Mouse (Mus musculus): ENCODE results near the gene Vill.

Gene Vill

DNA sequence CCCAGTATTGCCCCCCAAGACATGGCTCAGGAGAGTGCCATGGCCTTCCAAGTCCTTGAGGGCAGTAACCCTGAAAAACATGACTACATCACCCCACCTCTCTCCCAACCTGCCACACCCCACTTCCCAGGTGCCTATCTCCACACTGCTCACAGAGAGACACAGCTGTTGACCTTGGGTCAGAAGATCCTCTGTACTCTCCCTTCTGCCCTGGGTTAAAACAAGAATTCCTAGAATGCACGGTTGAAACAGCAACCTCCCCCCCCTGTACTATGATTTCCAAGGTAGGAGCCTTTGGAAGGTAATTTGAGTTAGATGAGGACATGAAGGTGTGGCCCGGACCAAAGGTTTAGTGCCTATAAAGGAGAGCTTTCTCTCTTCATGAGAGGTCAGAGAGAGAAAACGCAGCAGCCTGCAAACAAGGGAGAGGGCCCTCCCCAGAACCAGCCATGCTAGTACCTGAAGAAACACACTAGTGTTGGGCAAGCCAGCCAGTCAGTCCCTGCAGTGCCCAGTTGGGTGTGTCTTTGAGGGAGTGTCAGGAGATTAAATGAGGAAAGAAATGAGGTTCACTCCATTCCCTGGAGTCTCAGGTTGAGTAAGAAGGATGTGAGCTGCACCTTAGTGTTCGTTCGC is 27.6 kb downstream of the Vill start:
- in situ Hi-C loops (cut with MboI, MseI): no loop called here

GRCm38 (mm10) chr9:119082039-119082438 is 29.5 kb downstream of the Vill start:
- in situ Hi-C loops (cut with MboI, MseI): no loop called here

DNA sequence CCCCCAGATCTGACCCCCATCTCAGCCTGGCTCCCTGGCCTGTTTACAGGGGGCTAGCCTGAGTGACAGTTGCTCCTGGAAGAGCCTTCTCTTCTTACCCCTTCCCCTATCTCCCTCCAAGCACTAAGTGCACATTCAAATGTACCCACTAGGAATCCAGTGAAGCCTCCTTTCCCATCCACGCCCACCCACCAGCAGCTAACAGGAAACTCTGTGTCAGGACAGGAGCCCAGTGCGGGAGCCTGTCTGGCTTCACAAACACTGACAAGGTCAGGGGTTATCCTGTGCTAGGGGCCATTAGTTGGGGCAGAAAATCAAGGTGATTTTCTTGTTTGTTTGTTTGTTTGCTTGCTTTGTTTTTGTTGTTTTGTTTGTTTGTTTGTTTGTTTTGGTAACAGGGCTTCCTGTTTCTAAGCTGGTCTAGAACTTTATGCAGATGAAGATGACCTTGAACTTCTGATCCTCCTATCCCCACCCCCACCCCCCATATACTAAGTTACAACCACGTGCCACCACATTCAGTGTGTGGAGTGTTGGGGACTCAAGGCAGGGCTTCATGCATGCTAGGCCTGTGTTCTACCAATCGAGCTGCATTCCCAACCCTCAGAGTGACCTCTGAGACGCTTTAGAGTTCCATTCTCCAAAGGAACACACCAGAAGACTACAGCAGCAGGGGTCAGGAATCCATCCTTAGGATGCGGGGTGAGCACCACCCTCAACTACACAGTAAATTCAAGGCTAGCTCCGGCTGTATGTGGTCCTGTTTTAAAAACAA is 30.3 kb downstream of the Vill start:
- in situ Hi-C loops (cut with MboI, MseI): no loop called here

GRCm38 (mm10) chr9:119083966-119084365 is 31.4 kb downstream of the Vill start:
- in situ Hi-C loops (cut with MboI, MseI): no loop called here

GRCm38 (mm10) chr9:119086451-119086850 is 33.9 kb downstream of the Vill start:
- in situ Hi-C loops (cut with MboI, MseI): no loop called here

DNA sequence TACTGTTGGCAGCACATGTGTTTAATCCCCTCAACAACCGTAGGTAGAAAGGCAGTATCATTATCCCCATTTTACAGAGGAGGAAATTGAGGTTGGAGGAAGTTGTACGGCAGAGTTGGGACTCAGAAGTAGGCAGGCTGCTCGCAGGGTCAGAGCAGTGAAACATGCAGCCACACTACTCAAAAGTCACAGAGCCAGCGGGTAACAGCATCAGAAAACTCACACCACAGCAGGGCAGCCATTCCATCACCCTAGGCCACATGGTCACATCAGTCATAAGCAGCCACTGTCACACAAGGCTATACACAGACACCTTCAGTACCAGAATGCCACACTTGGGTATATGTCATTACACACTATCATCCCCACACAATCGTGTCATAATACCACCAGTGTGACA is 34.7 kb downstream of the Vill start:
- in situ Hi-C loops (cut with MboI, MseI): no loop called here

DNA sequence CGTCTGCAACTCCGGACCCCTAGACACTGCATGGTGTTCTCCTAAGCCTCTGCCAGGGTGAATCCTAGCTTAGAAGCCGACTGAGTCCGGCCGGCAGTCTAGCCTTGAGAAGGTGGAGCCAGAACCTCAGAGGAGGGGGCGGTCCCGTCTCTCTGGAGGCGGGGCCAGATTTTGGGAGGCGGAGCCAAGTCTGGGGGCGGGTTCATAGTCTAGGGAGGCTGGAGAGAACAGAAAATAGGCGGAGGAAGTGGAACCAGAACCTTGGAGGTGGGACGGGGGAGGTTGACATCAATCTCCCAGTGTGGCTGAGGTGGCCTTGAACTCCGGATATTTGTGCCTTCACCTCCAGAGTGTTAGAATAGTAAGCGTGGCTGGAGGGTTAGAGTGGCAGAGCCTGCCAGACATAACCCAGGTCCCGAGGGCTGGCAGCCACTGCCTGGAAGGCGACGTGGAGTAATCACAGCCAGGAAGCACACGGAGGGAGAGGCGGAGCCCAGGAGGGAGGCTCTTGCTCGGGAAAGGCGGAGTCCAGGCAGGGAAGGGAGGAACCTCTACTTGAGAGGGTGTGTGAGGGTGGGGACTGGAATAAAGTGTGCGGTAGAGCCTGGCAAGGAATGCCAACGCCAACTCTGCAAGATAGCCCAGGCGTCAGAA is 35.7 kb downstream of the Vill start:
- in situ Hi-C loops (cut with MboI, MseI): no loop called here

DNA sequence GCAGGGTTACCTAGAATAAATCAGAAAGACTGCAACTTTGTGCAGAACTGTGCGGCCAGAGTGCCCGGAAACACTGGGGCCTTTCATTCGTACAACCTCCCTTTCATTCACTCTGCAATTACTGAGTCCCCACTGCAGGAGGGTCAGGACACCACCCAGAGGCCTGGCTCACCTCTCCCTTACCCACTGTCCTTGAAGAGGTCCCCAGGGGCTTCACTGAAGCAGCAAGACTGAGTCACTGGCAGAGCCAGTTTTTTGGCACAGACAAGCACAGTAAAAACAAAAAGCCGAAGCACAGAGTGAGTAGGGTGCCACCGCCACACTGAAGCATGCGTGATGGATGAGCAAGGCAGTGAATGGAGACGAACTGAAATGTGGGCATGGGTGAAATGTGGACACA is 36.9 kb downstream of the Vill start:
- in situ Hi-C loops (cut with MboI, MseI): no loop called here

- in situ Hi-C loops (cut with MboI, MseI): no loop called here
Observed at GRCm38 (mm10) chr9:119090462-119090861, 37.9 kb downstream of the Vill start.

DNA sequence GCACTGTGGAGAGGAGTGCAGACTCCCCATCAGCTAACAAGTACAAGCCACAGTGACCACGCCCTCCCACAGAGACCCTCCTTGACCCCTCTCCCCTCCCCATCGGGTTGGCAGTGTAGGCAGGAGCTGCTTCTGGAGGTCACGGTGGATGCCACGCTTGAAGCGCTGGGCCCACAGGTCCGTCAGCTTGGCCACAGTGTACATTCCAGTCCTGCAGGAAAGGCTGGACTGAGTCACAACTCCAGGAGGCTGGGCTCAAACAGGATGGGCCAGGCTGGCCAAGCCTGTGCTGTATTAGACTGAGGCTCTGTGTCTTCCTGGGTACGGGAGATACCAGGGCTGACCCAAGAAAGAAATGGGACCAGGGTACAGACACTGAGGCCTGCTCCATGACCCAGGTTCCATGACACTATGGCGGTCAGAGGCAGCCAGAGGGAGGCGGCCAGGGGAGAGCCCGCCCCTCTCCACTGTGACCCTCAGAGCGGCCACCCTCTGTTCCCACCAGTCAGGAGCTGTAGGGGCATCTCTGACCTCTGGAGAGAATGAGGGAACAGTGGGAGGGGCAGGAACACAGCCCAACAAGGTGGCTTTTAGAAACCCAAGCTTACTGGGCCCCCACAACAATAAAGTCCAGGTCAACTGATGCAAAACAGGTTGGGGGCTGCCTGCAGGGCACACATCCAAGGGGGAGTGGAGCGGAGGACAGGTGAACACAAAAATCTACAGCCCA is 39.2 kb downstream of the Vill start:
- in situ Hi-C loops (cut with MboI, MseI): no loop called here

GRCm38 (mm10) chr9:119092473-119093418 is 40.2 kb downstream of the Vill start:
- in situ Hi-C loops (cut with MboI, MseI): no loop called here

DNA sequence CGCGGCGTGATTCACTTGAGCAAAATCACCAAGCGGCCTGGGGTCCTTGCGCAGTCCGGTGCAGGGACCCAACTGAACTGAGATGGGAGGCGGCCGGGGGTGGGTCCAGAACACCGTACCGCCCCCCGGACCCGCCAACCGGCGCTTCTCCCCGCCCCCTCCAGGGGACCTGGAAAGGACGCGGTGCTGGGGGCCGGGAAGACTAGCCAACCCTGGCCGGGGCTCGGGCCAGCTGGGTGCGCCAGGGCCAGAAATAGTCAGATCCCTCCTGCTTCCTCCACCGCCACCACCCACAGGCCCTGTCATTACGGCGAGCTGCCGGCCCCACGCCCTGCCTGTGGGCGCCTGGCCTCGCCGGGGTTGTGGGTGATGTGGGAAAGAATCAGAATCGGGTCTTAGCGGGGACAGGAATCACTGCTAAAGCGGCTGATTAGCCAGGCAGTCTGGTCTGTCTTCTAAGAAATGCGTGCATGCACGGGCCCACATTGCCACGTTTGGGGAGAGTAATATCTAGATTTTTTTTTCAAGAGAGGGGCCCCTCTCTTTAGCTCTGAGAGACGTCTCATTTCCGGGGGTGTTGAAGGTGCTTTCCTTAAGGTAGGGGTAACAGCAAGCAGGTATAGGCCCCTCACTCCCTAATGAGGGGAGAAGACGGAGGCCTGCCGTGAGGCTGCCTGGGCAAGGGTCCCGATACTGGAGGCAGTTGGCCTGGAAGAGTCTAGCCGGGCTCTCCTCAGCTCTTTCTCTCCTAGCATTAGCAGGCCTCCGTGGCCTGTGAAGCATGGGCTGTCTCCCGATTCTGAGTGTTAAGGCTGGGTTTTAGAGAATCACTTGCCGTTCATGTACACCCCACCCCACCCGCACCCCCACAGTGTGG is 41.1 kb downstream of the Vill start, which contains the start of gene Plcd1:
Gene Plcd1 (minus strand): TSS at position 84 of the 877 bp plus-strand sequence.
- in situ Hi-C loops (cut with MboI, MseI): no loop called here

GRCm38 (mm10) chr9:119094462-119095109 is 42.0 kb downstream of the Vill start:
- in situ Hi-C loops (cut with MboI, MseI): no loop called here

- in situ Hi-C loops (cut with MboI, MseI): loop anchor here in 1 of 2 experiments (5.0 kb wide), 1 partner anchor 247 kb away; no protein-coding TSS in a partner anchor
Observed at GRCm38 (mm10) chr9:119100177-119100898, 47.8 kb downstream of the Vill start.

DNA sequence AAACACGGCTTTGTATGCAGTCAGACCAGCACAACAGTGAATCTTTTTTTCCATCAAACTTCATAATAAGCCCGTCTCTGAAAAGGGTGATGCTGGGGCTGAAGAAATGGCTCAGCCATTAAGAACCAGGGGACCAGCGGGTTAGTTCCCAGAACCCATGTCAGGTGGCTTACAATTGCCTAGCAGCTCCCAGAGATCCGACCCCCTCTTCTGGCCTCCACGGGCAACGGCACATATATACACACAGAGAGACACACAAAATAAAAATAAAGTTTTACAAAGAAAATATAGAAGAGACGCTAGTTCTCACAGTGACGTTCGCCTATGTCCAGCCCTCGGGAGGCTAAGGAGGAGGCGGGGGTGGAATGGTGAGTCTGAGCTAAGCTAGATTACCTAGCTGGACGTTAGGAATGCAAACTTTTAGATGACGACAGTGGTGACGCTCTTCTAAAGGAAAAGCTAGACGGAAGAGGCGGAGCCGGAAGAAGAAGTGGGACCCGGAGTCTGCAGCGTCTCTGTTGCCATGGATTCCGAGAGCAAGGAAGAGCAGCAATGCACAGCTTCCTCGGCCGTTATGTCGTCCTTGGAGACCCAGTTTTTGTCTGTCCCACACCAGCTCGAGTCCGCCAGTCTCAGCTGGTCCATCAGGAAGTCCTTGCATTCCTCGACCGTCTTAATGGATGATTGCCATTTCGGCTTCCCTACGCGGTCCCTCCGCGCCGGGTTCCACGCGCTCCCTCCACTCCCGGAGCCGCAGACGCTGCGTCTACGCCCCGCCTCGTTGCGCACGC is 49.6 kb downstream of the Vill start, which contains the start of gene Dlec1:
Gene Dlec1 (plus strand): TSS at position 487 of the 791 bp plus-strand sequence.
- in situ Hi-C loops (cut with MboI, MseI): loop anchor here in 1 of 2 experiments (5.0 kb wide), 1 partner anchor 245 kb away; no protein-coding TSS in a partner anchor

- in situ Hi-C loops (cut with MboI, MseI): loop anchor here in 1 of 2 experiments (5.0 kb wide), 1 partner anchor 245 kb away; no protein-coding TSS in a partner anchor
Observed at GRCm38 (mm10) chr9:119102783-119103113, 50.2 kb downstream of the Vill start.

DNA sequence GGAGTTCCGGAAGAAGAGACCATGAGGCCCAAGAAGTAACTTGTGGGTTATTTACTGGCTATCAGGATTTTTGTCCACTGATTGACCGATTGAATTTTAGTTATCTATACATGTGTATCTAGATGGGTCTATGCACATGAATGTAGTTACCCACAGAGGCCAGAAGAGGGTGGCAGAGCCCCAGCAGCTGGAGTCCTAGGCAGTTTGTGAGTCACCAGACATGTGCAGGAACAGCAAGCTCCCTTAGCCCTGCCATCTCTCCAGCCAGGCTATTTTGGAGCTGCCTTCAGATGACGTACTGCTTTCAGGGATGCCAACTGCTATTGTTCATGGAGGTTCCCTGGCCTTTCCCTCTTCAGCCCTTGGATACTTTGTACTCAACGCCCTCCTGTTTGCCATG is 55.0 kb downstream of the Vill start:
- in situ Hi-C loops (cut with MboI, MseI): no loop called here

Data from T-helper 17 cell (primary cell).